Mouse (Mus musculus): Measurements from ENCODE around the gene Slc29a1.

DNA sequence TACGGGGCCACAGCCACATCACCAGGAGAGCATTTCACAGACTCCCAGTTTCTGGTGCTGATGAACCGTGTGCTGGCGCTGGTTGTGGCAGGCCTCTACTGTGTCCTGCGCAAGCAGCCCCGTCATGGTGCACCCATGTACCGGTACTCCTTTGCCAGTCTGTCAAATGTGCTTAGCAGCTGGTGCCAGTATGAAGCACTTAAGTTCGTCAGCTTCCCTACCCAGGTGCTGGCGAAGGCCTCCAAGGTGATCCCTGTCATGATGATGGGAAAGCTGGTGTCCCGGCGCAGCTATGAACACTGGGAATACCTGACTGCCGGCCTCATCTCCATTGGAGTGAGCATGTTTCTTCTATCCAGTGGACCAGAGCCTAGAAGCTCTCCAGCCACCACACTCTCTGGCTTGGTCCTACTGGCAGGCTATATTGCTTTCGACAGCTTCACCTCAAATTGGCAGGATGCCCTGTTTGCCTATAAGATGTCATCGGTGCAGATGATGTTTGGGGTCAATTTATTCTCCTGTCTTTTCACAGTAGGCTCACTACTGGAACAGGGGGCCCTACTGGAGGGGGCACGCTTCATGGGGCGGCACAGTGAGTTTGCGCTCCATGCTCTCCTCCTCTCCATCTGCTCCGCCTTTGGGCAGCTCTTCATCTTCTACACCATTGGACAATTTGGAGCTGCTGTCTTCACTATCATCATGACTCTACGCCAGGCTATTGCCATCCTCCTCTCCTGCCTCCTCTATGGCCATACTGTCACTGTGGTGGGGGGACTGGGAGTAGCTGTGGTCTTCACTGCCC, 32.8 kb downstream of the Slc29a1 start:
- no peak for TF ChIP-seq CTCF (IDR thresholded peaks at IDR 0.05; ENCODE audit: control insufficient read depth, insufficient read depth, low read length)
- no peak for TF ChIP-seq POLR2A (IDR thresholded peaks at IDR 0.05; ENCODE audit: borderline replicate concordance, control insufficient read depth, low read depth, low read length)

All from bone marrow, adult 2 months (tissue).